Mouse (Mus musculus) stomach, postnatal 0 days (tissue): ENCODE measurements around the gene Ccm2.

Source experiments
- CTCF ChIP-seq: IDR thresholded peaks from 2 replicates; pipeline ENCODE4 v1.5.1; 2016; ENCODE audit warnings: antibody characterized with exemption, low read depth, mild to moderate bottlenecking, moderate library complexity
- EP300 ChIP-seq: optimal IDR thresholded peaks from 2 replicates; pipeline ENCODE3; 2016; ENCODE audit warnings: antibody characterized with exemption

DNA sequence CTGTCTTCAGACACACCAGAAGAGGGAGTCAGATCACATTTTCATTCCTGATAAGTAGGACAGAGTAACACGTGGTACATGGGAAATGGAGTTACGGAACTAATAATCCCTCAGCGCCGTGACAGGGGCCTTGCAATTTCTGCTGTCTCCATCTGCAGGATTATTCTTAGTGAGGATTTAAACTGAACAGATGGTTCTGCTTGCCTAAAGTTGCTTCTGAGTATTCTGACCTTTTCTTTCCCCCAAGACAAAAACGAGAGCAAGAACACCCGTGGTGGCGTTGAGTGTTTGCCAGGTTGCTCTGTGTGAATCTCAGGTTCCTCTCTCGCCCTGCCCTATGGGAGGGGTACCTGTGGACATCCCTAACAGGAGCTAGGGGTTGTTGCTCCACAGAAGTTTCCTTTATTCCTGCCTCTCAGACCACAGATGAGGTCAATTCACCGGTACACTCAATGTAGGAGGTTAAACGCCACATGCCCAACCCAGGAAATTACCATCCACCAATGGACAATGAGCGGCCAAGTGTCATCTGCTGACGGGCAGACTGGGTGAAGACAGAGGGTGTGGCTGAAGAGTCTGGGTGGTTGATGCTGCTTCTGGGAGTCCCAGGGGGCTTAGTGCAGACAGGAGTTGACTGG lies 49.3 kb upstream of the Ccm2 start:
- TF ChIP-seq CTCF (no peak), EP300 (no peak)
